Comparison of ENCODE assay signal across 7 mouse cellular contexts in the genomic region with DNA sequence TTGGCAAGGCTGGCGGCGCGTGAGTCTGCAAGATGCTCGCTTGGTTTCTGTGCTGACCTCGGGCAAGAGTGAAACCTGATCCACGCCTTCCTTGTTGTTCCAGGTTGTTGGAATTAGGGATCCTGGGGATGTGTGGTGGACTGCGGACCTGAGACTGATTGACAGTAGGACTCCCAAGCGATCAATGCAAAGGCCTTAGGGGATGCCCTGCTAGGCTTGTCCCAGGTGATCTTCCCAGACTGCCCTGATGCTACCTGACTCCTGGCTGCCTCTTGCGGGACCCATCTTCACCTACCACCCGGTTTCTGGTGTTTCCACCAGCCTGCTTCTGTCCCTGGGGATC. TPM values are rescaled to one million over a fixed set of nuclear protein-coding genes. Genes with fewer than 3 reads are reported as not detected.
A peak's percentile ranks its signal among the peaks of the same experiment; 100 is the strongest.
DNase-seq lines count a peak whose midpoint lies in the region; ATAC-seq lines count a peak whose summit lies in the region.

No protein-coding gene starts in this region.

- DNase-seq in forebrain, embryonic 10.5 days (ENCODE audit: extremely low spot score, low spot score) = no peak
- DNase-seq in adrenal gland, postnatal 25 days = no peak
- no peak for DNase-seq in layer of hippocampus, adult 18-20 months (ENCODE audit: low spot score in 2 of 2)

- H3K4me3 ChIP-seq in megakaryocyte, embryonic 14.5 days (replicated peaks) = peak overlapping the region; percentile 98
- peak overlapping the region; percentile 94 for H3K4me3 ChIP-seq in forebrain, embryonic 10.5 days
- H3K4me3 ChIP-seq in limb, embryonic 13.5 days = peak overlapping the region; percentile 96
- peak overlapping the region; percentile 92 for H3K4me3 ChIP-seq in stomach, embryonic 14.5 days (ENCODE audit: low read depth, low read length)

- peak overlapping the region; percentile 94 for H3K9ac ChIP-seq in limb, embryonic 13.5 days
- peak overlapping the region; percentile 72 for H3K9ac ChIP-seq in stomach, embryonic 14.5 days (replicated peaks; ENCODE audit: low read depth, low read length)

- H3K9me3 ChIP-seq in megakaryocyte, embryonic 14.5 days = no peaks in the 10 kb centered on the region
- H3K9me3 ChIP-seq in forebrain, embryonic 10.5 days = no peaks in the 10 kb centered on the region
- peaks cover 5% of the 10 kb centered on the region; the same call in 1 of the 2 replicates for H3K9me3 ChIP-seq in limb, embryonic 13.5 days
- peaks cover 4% of the 10 kb centered on the region; the same call in 1 of the 2 replicates for H3K9me3 ChIP-seq in stomach, embryonic 14.5 days (ENCODE audit: control insufficient read depth, low read depth, low read length)

- peaks cover 15% of the 10 kb centered on the region for H3K36me3 ChIP-seq in megakaryocyte, embryonic 14.5 days (replicated peaks; ENCODE audit: low read length)
- H3K36me3 ChIP-seq in forebrain, embryonic 10.5 days (replicated peaks) = no peaks in the 10 kb centered on the region
- no peaks in the 10 kb centered on the region for H3K36me3 ChIP-seq in limb, embryonic 13.5 days
- H3K36me3 ChIP-seq in stomach, embryonic 14.5 days (ENCODE audit: control insufficient read depth, insufficient read depth, low read length) = no peaks in the 10 kb centered on the region

- ATAC-seq in megakaryocyte, adult 5-6 weeks (ENCODE audit: poor library complexity, severe bottlenecking) = no peak
- ATAC-seq in limb, embryonic 13.5 days (ENCODE audit: low FRiP score, low read depth) = peak; percentile 66; the same call in 1 of the 2 replicates
- 0 out of 2 replicates have a peak, but pooled peaks have one; percentile 11 for ATAC-seq in stomach, embryonic 14.5 days (ENCODE audit: insufficient number of reproducible peaks, insufficient read depth, low FRiP score, low read depth)

- H3K27me3 ChIP-seq in megakaryocyte, embryonic 14.5 days (replicated peaks) = no peaks in the 10 kb centered on the region
- H3K27me3 ChIP-seq in forebrain, embryonic 10.5 days (ENCODE audit: poor library complexity, severe bottlenecking) = no peaks in the 10 kb centered on the region
- H3K27me3 ChIP-seq in limb, embryonic 13.5 days = no peaks in the 10 kb centered on the region
- no peaks in the 10 kb centered on the region for H3K27me3 ChIP-seq in stomach, embryonic 14.5 days (ENCODE audit: control insufficient read depth, insufficient read depth, low read length)

- peak overlapping the region; percentile 79 for H3K4me2 ChIP-seq in limb, embryonic 13.5 days (replicated peaks)
- peak overlapping the region; percentile 72 for H3K4me2 ChIP-seq in stomach, embryonic 14.5 days (replicated peaks; ENCODE audit: low read depth, low read length)

- H3K4me1 ChIP-seq in megakaryocyte, embryonic 14.5 days = peaks cover 32% of the 10 kb centered on the region
- H3K4me1 ChIP-seq in forebrain, embryonic 10.5 days = peaks cover 12% of the 10 kb centered on the region
- peaks cover 24% of the 10 kb centered on the region for H3K4me1 ChIP-seq in limb, embryonic 13.5 days
- H3K4me1 ChIP-seq in stomach, embryonic 14.5 days (ENCODE audit: control insufficient read depth, insufficient read depth, low read length) = peaks cover 5% of the 10 kb centered on the region; the same call in 1 of the 2 replicates

- under 1% methylated on average over 10 of the region's 10 CpGs for WGBS in forebrain, embryonic 10.5 days
- under 1% methylated on average over 10 of the region's 10 CpGs for WGBS in limb, embryonic 13.5 days
- WGBS in stomach, embryonic 14.5 days = under 1% methylated on average over 10 of the region's 10 CpGs

- peak overlapping the region; percentile 90 for H3K27ac ChIP-seq in forebrain, embryonic 10.5 days
- peak overlapping the region; percentile 28; the same call in 1 of the 2 replicates for H3K27ac ChIP-seq in limb, embryonic 13.5 days
- H3K27ac ChIP-seq in stomach, embryonic 14.5 days (ENCODE audit: low read length) = no peak overlapping the region

RNA-seq across cellular contexts. Expression of gene Chmp2b, which starts 0.3 kb away (rescaled TPM):
- 16.3 and 25.5 TPM in 2 replicates for polyA plus RNA-seq in megakaryocyte, embryonic 14.5 days (2012; ENCODE audit: insufficient read depth, low replicate concordance)
- total RNA-seq in megakaryocyte, adult 5-6 weeks (2015) = 77.8 and 92.2 TPM in 2 replicates
- 50.5 and 53.0 TPM in 2 replicates for total RNA-seq in megakaryocyte, adult 5-6 weeks (2017)
- polyA plus RNA-seq in forebrain, embryonic 10.5 days (2016; fragmentation: Nextera tagmentation; extraction: Ambion mirVana) = 48.6 and 49.0 TPM in 2 replicates
- polyA plus RNA-seq in limb, embryonic 13.5 days (2015; fragmentation: Nextera tagmentation; extraction: Ambion mirVana) = 131 and 133 TPM in 2 replicates
- polyA plus RNA-seq in stomach, embryonic 14.5 days (2014; fragmentation: Nextera tagmentation; extraction: Ambion mirVana) = 105 and 106 TPM in 2 replicates
- 52.6 and 59.6 TPM in 2 replicates for total RNA-seq in adrenal gland, postnatal 25 days (2021)
- 10 to 100 TPM; 58.7 to 60.0 TPM for total RNA-seq in layer of hippocampus, adult 18-20 months (2021)

RNA-seq across cellular contexts. Expression of gene Pou1f1, which starts 42.5 kb away (rescaled TPM):
- polyA plus RNA-seq in megakaryocyte, embryonic 14.5 days (2012; ENCODE audit: insufficient read depth, low replicate concordance) = 0.13 TPM in 1 of 2 replicates, not detected in the other
- total RNA-seq in megakaryocyte, adult 5-6 weeks (2015) = not detected in 2 replicates
- not detected in 2 replicates for total RNA-seq in megakaryocyte, adult 5-6 weeks (2017)
- 0.07 TPM in 1 of 2 replicates, not detected in the other for polyA plus RNA-seq in forebrain, embryonic 10.5 days (2016; fragmentation: Nextera tagmentation; extraction: Ambion mirVana)
- polyA plus RNA-seq in limb, embryonic 13.5 days (2015; fragmentation: Nextera tagmentation; extraction: Ambion mirVana) = 0.15 TPM in 1 of 2 replicates, not detected in the other
- polyA plus RNA-seq in stomach, embryonic 14.5 days (2014; fragmentation: Nextera tagmentation; extraction: Ambion mirVana) = not detected in 2 replicates
- not detected in 2 replicates for total RNA-seq in adrenal gland, postnatal 25 days (2021)
- not detected for total RNA-seq in layer of hippocampus, adult 18-20 months (2021)
